Mouse (Mus musculus) left cerebral cortex, adult 18-20 months (tissue): ENCODE measurements around the gene Mapkapk3. TPM values are rescaled to one million over a fixed set of nuclear protein-coding genes. Genes with fewer than 3 reads are reported as not detected.
A peak's percentile ranks its signal among the peaks of the same experiment; 100 is the strongest.
"Not testable (repeated sequence)": the region's sequence is repeated elsewhere in the genome, so short reads cannot be mapped to it uniquely, and the experiment has no call there.

Source experiments
- DNase-seq, 2 experiments: peaks; one replicate each; pipeline ENCODE4 v3.0.0; 2021 to 2022; ENCODE audit warnings: low spot score in 2 of 2, mixed read lengths in 1 of 2
- total RNA-seq, 2 experiments: library from RNA; stranded (reverse); gene quantifications; 2 replicates each; pipeline ENCODE4 v1.2.3; 2021

Gene Mapkapk3
- total RNA-seq, 2 experiments from 2014 or later: 3.3 to 4.3 TPM

GRCm38 (mm10) chr9:107307886-107308285 is 18.2 kb upstream of the Mapkapk3 start:
- DNase-seq: peak; percentile 40 to 65

- peak in 1 of 2 experiments; percentile 17 for DNase-seq
Measured at GRCm38 (mm10) chr9:107307099-107307872, 17.6 kb upstream of the Mapkapk3 start.

GRCm38 (mm10) chr9:107306673-107307072 is 17.0 kb upstream of the Mapkapk3 start:
- not testable (repeated sequence) for DNase-seq

GRCm38 (mm10) chr9:107305601-107306542 is 16.2 kb upstream of the Mapkapk3 start:
- no peak for DNase-seq

- no peak for DNase-seq
Measured at GRCm38 (mm10) chr9:107305012-107305411, 15.3 kb upstream of the Mapkapk3 start.

- no peak for DNase-seq
Measured at GRCm38 (mm10) chr9:107304383-107304782, 14.7 kb upstream of the Mapkapk3 start.

GRCm38 (mm10) chr9:107303900-107304299 is 14.2 kb upstream of the Mapkapk3 start:
- DNase-seq: no peak

GRCm38 (mm10) chr9:107303121-107303820 is 13.6 kb upstream of the Mapkapk3 start:
- peak in 1 of 2 experiments; percentile 26 for DNase-seq

- DNase-seq: no peak
Measured at GRCm38 (mm10) chr9:107302592-107302991, 12.9 kb upstream of the Mapkapk3 start.

GRCm38 (mm10) chr9:107301554-107302331 is 12.1 kb upstream of the Mapkapk3 start:
- DNase-seq: no peak

- DNase-seq: no peak
Measured at GRCm38 (mm10) chr9:107300224-107300973, 10.7 kb upstream of the Mapkapk3 start.

- DNase-seq: no peak
Measured at GRCm38 (mm10) chr9:107299783-107300182, 10.1 kb upstream of the Mapkapk3 start.

GRCm38 (mm10) chr9:107298876-107299275 is 9.2 kb upstream of the Mapkapk3 start:
- no peak for DNase-seq

GRCm38 (mm10) chr9:107298059-107298780 is 8.5 kb upstream of the Mapkapk3 start:
- DNase-seq: no peak

GRCm38 (mm10) chr9:107297658-107298057 is 8.0 kb upstream of the Mapkapk3 start:
- no peak for DNase-seq

GRCm38 (mm10) chr9:107297059-107297458 is 7.4 kb upstream of the Mapkapk3 start:
- DNase-seq: no peak

- DNase-seq: peak; percentile 90 to 92
Measured at GRCm38 (mm10) chr9:107296501-107296965, 6.9 kb upstream of the Mapkapk3 start.

- no peak for DNase-seq
Measured at GRCm38 (mm10) chr9:107296041-107296440, 6.4 kb upstream of the Mapkapk3 start.

- DNase-seq: no peak
Measured at GRCm38 (mm10) chr9:107296016-107296040, 6.2 kb upstream of the Mapkapk3 start, which contains the start of gene Cish. Gene Cish (plus strand): TSS chr9:107296026.

- DNase-seq: peak; percentile 49 to 55
Measured at GRCm38 (mm10) chr9:107295616-107296015, 5.9 kb upstream of the Mapkapk3 start.
